Mouse (Mus musculus): Measurements from ENCODE around the gene Cdc123.

DNA sequence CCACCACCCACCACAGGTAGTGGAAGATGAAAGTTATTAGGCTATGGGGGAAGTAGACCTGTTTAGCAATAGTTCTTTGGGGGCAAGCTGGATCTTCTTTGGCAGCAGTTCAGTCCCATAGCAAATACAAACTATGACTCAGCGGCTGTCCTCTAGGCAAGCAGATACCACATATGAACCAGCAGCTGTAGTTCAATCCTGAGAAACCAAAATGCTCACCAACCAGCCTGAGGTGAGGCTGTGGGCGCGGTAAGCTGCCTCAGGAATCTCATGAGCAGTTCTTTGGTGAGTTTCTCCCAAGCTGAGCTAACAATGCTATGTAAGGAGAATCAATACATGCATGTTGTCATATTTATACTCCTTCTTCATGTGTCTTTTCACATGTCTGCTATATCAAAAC is 57.6 kb downstream of the Cdc123 start:
- TF ChIP-seq CTCF (IDR thresholded peaks at IDR 0.05; ENCODE audit: low read depth) (no peak), EP300 (IDR thresholded peaks at IDR 0.05; ENCODE audit: low read depth) (no peak)
